Mouse (Mus musculus) hindbrain, embryonic 16.5 days (tissue): ENCODE results near the gene Acot7. TPM values are rescaled to one million over a fixed set of nuclear protein-coding genes. Genes with fewer than 3 reads are reported as not detected.

Experiments
- ATAC-seq: fragments of 200-750 bp; cut with Nextera tagmentation; 2 replicates; pipeline ENCODE4 v1.8.0; 2017; ENCODE audit warnings: moderate TSS enrichment, moderate library complexity
- H3K27ac ChIP-seq: fragments of 300-500 bp; sonication (generic); 2 replicates; pipeline ENCODE4 v1.5.1; 2014; ENCODE audit warnings: low read depth, mild to moderate bottlenecking, control low read depth, low read length, moderate library complexity
- H3K27me3 ChIP-seq: fragments of 300-500 bp; sonication (generic); replicated peaks from 2 replicates; pipeline ENCODE4 v1.6.1; 2014; ENCODE audit warnings: low read length; ENCODE audit not compliant: control insufficient read depth, insufficient read depth
- H3K36me3 ChIP-seq: fragments of 300-500 bp; sonication (generic); 2 replicates; pipeline ENCODE4 v1.6.1; 2014; ENCODE audit warnings: mild to moderate bottlenecking, low read length, moderate library complexity, mixed read lengths; ENCODE audit not compliant: control insufficient read depth, insufficient read depth
- H3K4me1 ChIP-seq: fragments of 300-500 bp; sonication (generic); 2 replicates; pipeline ENCODE4 v1.6.1; 2014; ENCODE audit warnings: low read depth, low read length; ENCODE audit not compliant: control insufficient read depth, insufficient read depth
- H3K4me2 ChIP-seq: fragments of 300-500 bp; sonication (generic); 2 replicates; pipeline ENCODE4 v1.6.1; 2014; ENCODE audit warnings: mild to moderate bottlenecking, low read length, control low read depth, moderate library complexity
- H3K4me3 ChIP-seq: fragments of 300-500 bp; sonication (generic); 2 replicates; pipeline ENCODE4 v1.5.1; 2014; ENCODE audit warnings: mild to moderate bottlenecking, low read length, control low read depth, moderate library complexity
- H3K9ac ChIP-seq: fragments of 300-500 bp; sonication (generic); 2 replicates; pipeline ENCODE4 v1.6.1; 2014; ENCODE audit warnings: low read depth, mild to moderate bottlenecking, control low read depth, low read length, moderate library complexity
- H3K9me3 ChIP-seq: fragments of 300-500 bp; sonication (generic); 2 replicates; pipeline ENCODE4 v1.6.1; 2014; ENCODE audit warnings: mild to moderate bottlenecking, low read length, moderate library complexity; ENCODE audit not compliant: control insufficient read depth
- WGBS: fragments of 180-500 bp; shearing (Covaris S2); extraction: QIAGEN DNeasy Blood & Tissue Kit; methylation state at CpG from one replicate; pipeline ENCODE4 v1.1.7; 2014; 5-methylcytosine and 5-hydroxymethylcytosine counted together
- polyA plus RNA-seq: library from polyadenylated mRNA; unstranded; fragments of >200 nt; fragmentation: Nextera tagmentation; extraction: Ambion mirVana; gene quantifications from 2 replicates; pipeline ENCODE4 v1.2.1, GENCODE M21; 2015

Acot7 gene
- polyA plus RNA-seq, 1 experiment from 2014 or later: 542 TPM

- H3K4me1 ChIP-seq: peaks cover 27% of the 10 kb centered on the region
- no peaks in the 10 kb centered on the region for H3K9me3 ChIP-seq
- peak within 1 kb of the TSS; percentile 66 for H3K4me3 ChIP-seq
- WGBS: under 1% methylated on average over 21 of the region's 48 CpGs
- peak; percentile 84 for ATAC-seq
- peaks cover 6% of the 10 kb centered on the region for H3K36me3 ChIP-seq
- peak within 1 kb of the TSS; percentile 92 for H3K4me2 ChIP-seq
- peaks cover 6% of the 10 kb centered on the region for H3K27me3 ChIP-seq
- peak within 1 kb of the TSS; percentile 73 for H3K27ac ChIP-seq
- H3K9ac ChIP-seq: peak within 1 kb of the TSS; percentile 82
Measured at GRCm38 (mm10) chr4:152273621-152274236, 95.8 kb downstream of the Acot7 start, which contains the start of gene Gpr153. Gene Gpr153 (plus strand): TSS chr4:152274232.

GRCm38 (mm10) chr4:152274681-152275131, 96.8 kb downstream of the Acot7 start:
- H3K27ac ChIP-seq: peak overlapping the region; percentile 73; the same call in 1 of the 2 replicates
- WGBS: 2% methylated on average over 20 of the region's 20 CpGs
- peak; percentile 43 for ATAC-seq
- peaks cover 8% of the 10 kb centered on the region for H3K27me3 ChIP-seq
- H3K4me3 ChIP-seq: peak overlapping the region; percentile 66
- peaks cover 27% of the 10 kb centered on the region for H3K4me1 ChIP-seq
- peak overlapping the region; percentile 82 for H3K9ac ChIP-seq
- peaks cover 7% of the 10 kb centered on the region for H3K36me3 ChIP-seq
- peak overlapping the region; percentile 92 for H3K4me2 ChIP-seq
- H3K9me3 ChIP-seq: no peaks in the 10 kb centered on the region

GRCm38 (mm10) chr4:152276389-152277347, 98.7 kb downstream of the Acot7 start:
- H3K4me1 ChIP-seq: peaks cover 27% of the 10 kb centered on the region
- H3K9ac ChIP-seq: no peak overlapping the region
- H3K27me3 ChIP-seq: peaks cover 28% of the 10 kb centered on the region
- H3K4me3 ChIP-seq: no peak overlapping the region
- 48% methylated on average over 10 of the region's 10 CpGs for WGBS
- H3K4me2 ChIP-seq: no peak overlapping the region
- no peak overlapping the region for H3K27ac ChIP-seq
- no peaks in the 10 kb centered on the region for H3K9me3 ChIP-seq
- no peak for ATAC-seq
- H3K36me3 ChIP-seq: peaks cover 7% of the 10 kb centered on the region

GRCm38 (mm10) chr4:152277916-152278315, 100.0 kb downstream of the Acot7 start:
- peaks cover 34% of the 10 kb centered on the region for H3K27me3 ChIP-seq

GRCm38 (mm10) chr4:152278986-152279385, 101.1 kb downstream of the Acot7 start:
- H3K4me2 ChIP-seq: no peak overlapping the region
- H3K27me3 ChIP-seq: peaks cover 42% of the 10 kb centered on the region
- ATAC-seq: peak; percentile 48
- H3K9me3 ChIP-seq: no peaks in the 10 kb centered on the region
- 65% methylated on average over 22 of the region's 23 CpGs for WGBS
- H3K27ac ChIP-seq: no peak overlapping the region
- peaks cover 23% of the 10 kb centered on the region for H3K4me1 ChIP-seq
- peaks cover 4% of the 10 kb centered on the region; the same call in 1 of the 2 replicates for H3K36me3 ChIP-seq
- no peak overlapping the region for H3K9ac ChIP-seq
- no peak overlapping the region for H3K4me3 ChIP-seq

More at GRCm38 (mm10) chr4:152277916-152278315, 100.0 kb downstream of the Acot7 start:
- 74% methylated on average over 2 of the region's 2 CpGs for WGBS
- Histone ChIP-seq H3K9ac (no peak overlapping the region), H3K4me1 (peaks cover 26% of the 10 kb centered on the region), H3K9me3 (no peaks in the 10 kb centered on the region), H3K36me3 (peaks cover 4% of the 10 kb centered on the region; the same call in 1 of the 2 replicates), H3K4me3 (no peak overlapping the region), H3K27ac (no peak overlapping the region), H3K4me2 (no peak overlapping the region)
- no peak for ATAC-seq

GRCm38 (mm10) chr4:152281601-152282000, 103.7 kb downstream of the Acot7 start:
- Histone ChIP-seq H3K4me1 (peaks cover 17% of the 10 kb centered on the region), H3K9me3 (no peaks in the 10 kb centered on the region), H3K36me3 (peaks cover 4% of the 10 kb centered on the region; the same call in 1 of the 2 replicates), H3K27ac (no peak overlapping the region), H3K4me3 (no peak overlapping the region), H3K27me3 (peaks cover 54% of the 10 kb centered on the region), H3K9ac (no peak overlapping the region), H3K4me2 (no peak overlapping the region)
- 63% methylated on average over 15 of the region's 15 CpGs for WGBS
- ATAC-seq: no peak

GRCm38 (mm10) chr4:152282721-152283120, 104.8 kb downstream of the Acot7 start:
- Histone ChIP-seq H3K27me3 (peaks cover 61% of the 10 kb centered on the region), H3K9me3 (no peaks in the 10 kb centered on the region), H3K36me3 (peaks cover 4% of the 10 kb centered on the region; the same call in 1 of the 2 replicates), H3K4me2 (peak overlapping the region; percentile 66), H3K4me1 (peaks cover 25% of the 10 kb centered on the region), H3K9ac (peak overlapping the region; percentile 56), H3K4me3 (peak overlapping the region; percentile 42), H3K27ac (no peak overlapping the region)
- 17% methylated on average over 34 of the region's 34 CpGs for WGBS
- ATAC-seq: no peak

GRCm38 (mm10) chr4:152283186-152283950, 105.4 kb downstream of the Acot7 start:
- 6% methylated on average over 69 of the region's 70 CpGs for WGBS
- Histone ChIP-seq H3K9ac (peak overlapping the region; percentile 56), H3K4me3 (peak overlapping the region; percentile 42)

More at GRCm38 (mm10) chr4:152283186-152283950, 105.4 kb downstream of the Acot7 start:
- Histone ChIP-seq H3K4me2 (peak overlapping the region; percentile 66), H3K27ac (no peak overlapping the region), H3K36me3 (peaks cover 4% of the 10 kb centered on the region; the same call in 1 of the 2 replicates), H3K4me1 (peaks cover 25% of the 10 kb centered on the region), H3K9me3 (no peaks in the 10 kb centered on the region), H3K27me3 (peaks cover 63% of the 10 kb centered on the region)
- ATAC-seq: peak; percentile 69
